Mouse (Mus musculus): ENCODE results near the gene Slc26a10.
A peak's percentile ranks its signal among the peaks of the same experiment; 100 is the strongest.
"Not testable (repeated sequence)": the region's sequence is repeated elsewhere in the genome, so short reads cannot be mapped to it uniquely, and the experiment has no call there.

Gene Slc26a10

GRCm38 (mm10) chr10:127198492-127198891 lies 18.0 kb upstream of the Slc26a10 start:
- DNase-seq (ENCODE audit: low read depth), result no peak

- DNase-seq (ENCODE audit: low read depth), result no peak
Observed at GRCm38 (mm10) chr10:127197505-127198110, 17.2 kb upstream of the Slc26a10 start.

DNA sequence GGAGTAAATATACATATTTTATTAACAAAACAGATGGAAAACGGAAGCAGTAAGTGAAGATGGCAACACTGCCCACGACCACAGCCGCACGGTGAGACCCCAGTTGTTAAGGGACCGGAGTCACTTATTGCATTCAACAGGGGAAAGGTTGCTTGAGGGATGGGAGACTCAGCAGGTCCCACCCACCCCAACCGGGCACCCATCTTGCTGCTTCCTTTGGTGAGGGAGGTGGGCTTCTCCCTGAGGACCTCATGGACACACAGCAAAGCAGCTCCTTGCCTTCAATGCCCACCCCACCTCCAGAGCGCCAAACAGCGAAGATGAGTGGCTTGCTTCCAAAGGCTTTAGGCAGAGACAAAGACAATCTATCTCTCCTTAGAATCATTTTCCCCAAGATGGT lies 16.7 kb upstream of the Slc26a10 start:
- DNase-seq (ENCODE audit: low read depth), result no peak

DNA sequence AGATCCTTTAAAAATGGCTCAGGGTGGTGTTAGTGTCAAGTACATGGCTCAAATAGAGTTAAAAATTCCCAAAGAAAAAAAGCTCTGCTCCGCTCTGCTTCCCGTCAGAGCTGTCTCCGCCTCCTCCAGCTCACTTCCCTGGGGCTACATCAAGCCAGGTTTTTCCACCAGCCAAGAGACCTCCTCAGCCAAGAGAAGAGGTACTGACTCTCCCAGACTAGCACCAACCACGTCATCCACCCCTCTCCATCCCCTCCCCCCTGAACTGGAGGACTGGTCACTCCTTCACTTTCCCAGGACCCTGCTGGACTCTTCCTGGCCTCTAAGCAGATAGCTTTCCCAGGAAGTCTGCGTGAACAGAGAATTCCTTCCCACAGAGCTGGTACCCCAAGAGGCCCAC lies 15.9 kb upstream of the Slc26a10 start:
- peak; percentile 95 for DNase-seq (ENCODE audit: low read depth)

DNA sequence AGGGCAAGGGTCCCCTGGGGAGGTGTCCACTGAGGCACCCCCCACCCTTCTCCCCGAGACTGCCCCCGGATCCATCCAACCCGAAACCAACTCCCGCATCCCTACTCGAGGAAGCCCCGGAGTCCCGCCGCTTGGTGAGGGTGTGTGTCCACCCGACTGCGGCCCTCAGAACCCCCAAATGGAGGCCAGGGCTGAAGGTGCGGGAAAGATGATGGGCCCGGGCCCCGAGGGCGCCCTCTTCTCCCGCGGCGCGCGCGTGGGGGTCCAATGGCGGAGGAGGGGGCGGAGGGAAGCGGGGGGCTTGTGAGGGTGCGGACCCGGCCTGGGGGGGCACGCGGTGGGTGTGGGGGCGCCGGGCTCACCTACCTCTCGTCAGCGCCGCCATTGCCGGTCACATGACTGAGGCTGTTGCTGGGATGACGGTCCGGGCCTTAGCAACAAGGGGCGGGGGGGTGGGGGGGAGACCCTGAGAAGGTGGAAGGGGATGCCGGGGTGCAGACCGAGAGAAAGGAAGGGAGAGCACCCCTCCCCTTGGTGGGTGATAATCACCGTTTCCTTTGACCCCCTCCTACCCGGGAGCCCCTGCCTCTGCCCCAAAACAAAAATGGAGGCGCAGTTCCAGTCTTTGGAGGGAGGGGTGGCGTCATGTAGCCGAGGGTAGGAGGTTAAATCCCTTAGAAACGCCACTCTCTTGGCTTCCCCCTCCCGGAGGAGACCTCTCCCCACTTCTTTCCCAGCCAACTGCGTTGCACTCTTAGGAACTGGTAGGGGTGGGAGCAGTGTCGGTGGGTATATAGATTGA lies 15.1 kb upstream of the Slc26a10 start, which contains the start of gene Dtx3:
Gene Dtx3 (minus strand): TSS at position 401 of the 802 bp plus-strand sequence.
- peak; percentile 75 for DNase-seq (ENCODE audit: low read depth)

DNA sequence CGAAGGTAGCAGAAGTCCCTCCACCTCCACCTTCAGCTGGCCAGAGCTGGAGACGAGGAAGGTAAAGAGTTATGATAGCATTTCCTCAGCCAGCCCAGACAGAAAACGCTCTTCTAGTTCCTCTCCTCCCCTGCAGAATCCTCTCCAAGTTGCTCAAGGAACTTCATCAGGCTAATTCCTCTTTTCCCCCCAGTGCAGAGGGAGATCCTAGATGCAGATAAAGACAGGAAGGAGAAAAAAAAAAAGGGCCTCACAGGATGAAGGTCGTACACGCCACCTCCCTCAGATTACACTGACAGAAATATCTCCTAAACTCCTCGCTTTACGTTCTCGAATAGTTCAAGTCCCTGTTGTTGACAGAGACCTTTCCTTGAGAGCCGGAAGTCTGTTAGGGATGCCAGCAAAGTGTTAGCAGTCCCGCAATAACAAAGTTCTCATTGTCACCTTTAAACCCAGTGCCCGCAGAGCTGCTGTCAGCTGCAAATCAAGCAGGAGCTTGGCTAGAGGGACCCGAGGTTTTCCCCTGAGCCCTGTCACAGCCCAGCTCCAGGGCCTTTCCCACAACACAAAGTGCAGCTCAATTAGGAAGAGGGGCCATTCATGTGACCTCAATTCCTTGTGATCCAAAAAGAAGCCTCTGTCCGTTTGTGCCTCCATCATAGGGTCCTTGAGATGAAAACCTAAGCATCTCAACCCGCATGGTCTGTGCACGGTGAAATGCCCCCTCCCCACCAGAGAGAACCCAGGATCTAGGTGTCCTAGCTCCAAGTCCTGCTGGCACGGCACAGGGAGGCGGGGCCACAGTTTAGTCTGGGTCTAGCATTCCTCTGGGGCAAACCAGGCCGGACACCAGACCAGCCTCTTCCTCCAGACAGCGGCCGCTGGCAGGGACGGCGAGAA lies 14.2 kb upstream of the Slc26a10 start:
- DNase-seq (ENCODE audit: low read depth), result peak; percentile 84

GRCm38 (mm10) chr10:127193011-127193410 lies 12.6 kb upstream of the Slc26a10 start:
- no peak for DNase-seq (ENCODE audit: low read depth)

DNA sequence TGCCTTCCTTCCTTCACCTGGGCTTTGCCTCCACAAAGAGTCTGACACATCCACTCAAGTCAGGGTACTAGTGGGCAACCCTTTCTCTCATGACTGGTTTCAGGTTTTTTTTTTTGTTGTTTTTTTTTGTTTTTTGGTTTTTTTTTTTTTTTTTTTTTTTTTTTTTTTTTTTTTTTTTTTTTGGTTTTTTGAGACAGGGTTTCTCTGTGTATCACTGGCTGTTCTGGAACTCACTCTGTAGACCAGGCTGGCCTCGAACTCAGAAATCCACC lies 11.5 kb upstream of the Slc26a10 start:
- not testable (repeated sequence) for DNase-seq (ENCODE audit: low read depth)

DNA sequence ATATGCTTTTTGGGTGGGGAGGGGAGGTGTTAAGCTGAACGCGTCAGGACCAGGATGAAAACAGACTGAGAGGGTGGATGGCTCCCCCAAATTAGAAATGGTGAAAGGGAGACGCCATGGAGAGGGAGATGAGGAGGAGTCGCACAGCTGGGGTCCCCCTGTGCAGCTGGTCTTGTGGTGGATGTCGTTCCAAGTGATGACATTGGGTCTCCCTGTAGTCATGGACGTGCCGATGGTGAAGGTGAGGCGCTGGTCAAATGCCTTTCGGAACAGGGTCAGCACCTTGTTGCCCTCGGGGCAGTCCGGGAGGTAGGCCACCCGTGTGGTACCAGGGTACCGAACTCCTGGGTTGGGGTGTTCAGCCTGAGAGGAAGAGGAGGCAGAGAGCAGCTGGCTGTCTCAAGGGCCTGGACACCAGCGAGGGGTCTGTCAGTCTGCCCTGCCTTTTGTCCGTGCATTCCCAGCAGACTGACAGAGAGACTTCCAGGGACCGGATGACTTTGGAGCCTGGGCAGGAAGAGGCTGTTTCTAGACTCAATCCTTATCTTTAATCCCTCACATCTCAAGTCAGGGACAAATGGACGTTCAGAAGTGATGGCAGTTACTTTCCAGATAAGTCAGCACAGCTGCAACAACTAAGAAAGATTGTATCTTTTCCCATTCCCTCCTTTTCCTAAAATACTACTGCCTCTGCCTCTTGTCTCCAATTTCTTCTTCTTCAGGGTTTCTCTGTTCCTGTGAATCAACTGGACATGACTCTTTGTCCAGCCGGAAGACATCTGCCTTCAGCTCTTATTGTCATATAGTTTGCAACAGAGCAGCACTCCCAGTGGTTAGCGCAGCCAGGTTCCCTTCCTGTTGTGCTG lies 11.0 kb upstream of the Slc26a10 start:
- no peak for DNase-seq (ENCODE audit: low read depth)

- DNase-seq (ENCODE audit: low read depth), result peak; percentile 25
Observed at GRCm38 (mm10) chr10:127190398-127191190, 10.1 kb upstream of the Slc26a10 start.

GRCm38 (mm10) chr10:127189651-127190381 lies 9.4 kb upstream of the Slc26a10 start, which contains the start of gene Arhgef25:
TSS of gene Arhgef25 (minus strand) at chr10:127190083.
- DNase-seq (ENCODE audit: low read depth), result peak; percentile 88

DNA sequence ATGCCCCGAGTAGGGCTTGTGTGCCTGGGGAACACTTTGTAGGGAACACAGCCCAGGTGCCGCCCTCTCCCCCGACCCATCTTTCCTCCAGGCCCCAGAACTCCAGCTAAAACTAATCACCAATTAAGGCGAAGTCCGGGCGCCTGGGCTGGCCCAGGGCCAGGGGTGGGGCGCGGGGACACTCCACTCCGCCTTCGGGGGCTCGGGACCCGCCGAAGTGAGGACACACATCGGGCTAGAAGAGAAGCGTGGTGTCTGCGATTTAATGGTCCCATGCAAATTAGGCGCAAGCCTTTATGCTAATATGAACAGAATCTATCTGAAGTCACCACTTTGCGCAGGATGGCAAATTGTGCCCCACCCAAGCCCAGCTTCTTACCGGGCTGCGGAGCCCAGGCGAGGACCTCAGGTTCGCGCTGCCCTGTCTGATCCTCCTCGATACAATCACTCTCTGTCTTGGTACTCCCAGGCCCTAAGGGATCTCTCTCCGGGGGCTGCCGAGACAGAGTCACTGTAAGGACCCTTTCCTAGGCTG lies 8.7 kb upstream of the Slc26a10 start:
- peak; percentile 75 for DNase-seq (ENCODE audit: low read depth)

GRCm38 (mm10) chr10:127188465-127189115 lies 8.1 kb upstream of the Slc26a10 start:
- peak; percentile 92 for DNase-seq (ENCODE audit: low read depth)

DNA sequence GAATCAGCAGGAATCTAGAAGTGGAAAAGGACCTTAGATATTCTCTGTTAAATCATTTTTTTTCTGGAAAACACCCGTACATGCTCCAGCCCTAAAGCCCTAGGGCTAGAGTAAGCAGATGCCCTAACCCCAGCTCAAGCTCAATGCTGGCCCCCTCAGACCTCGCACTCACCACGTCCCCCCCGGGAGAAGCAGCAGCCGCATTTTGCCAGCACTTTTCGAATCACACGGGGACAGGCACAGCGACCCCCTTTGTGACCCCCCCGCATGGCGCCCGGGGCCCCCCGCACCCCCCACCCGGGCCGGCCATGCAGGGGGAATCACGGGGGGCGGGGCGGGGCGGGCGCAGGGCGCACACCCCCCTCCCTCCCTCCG lies 7.6 kb upstream of the Slc26a10 start:
- no peak for DNase-seq (ENCODE audit: low read depth)

DNA sequence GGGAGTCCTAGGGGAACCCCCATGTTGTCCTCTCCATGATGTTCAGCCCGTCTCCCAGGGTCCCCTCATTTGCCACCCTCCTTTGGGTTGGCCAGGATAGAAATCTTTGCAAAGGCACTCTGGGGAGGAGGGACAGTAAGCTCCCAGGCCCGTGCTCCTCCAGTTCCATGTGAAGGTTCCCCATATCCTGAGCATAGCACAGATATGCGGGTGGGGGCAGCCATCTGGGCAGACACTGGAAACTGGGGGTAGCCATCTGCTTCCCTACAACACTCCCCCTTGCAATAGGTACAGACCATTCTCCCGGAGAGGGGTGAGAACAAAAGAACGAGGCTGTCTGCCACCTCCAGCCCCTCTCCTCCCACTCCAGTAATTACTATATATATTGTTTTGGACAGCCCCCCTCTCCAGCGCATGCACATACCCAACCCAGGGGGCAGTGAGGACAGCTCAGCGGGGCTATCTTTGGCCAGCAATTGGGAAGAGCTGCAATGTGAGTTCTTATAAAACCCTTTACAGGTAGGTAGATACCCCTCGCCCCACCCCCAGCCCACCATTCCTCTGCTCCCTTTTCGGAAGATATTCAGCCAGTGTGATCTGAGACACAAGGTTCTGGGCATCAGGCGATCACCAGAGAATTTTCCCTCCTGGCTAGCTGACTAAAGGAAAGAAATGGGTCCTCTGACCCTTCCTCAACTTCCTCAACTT lies 7.1 kb upstream of the Slc26a10 start:
- no peak for DNase-seq (ENCODE audit: low read depth)

GRCm38 (mm10) chr10:127186451-127186850 lies 6.0 kb upstream of the Slc26a10 start:
- peak; percentile 59 for DNase-seq (ENCODE audit: low read depth)

DNA sequence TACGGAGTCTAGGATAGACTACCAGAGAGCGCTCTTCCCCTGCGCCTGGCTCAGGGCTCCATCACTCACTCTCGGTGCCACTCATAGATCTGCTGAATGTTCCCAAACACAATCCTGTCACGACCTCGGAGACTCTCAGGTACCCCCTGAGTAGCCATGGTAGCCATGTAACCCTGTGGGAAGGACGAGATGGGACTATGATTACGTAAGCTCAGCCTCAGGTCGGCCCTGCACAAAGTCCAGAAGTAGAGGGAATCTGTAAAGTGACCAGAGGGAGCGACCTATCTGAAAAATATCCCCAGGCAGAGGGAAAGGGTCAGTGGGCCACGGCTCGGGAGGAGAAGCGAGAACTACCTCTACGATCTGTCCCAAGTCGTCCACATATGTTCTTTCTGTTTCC lies 5.1 kb upstream of the Slc26a10 start:
- DNase-seq (ENCODE audit: low read depth), result no peak

GRCm38 (mm10) chr10:127185101-127185500 lies 4.7 kb upstream of the Slc26a10 start:
- peak; percentile 40 for DNase-seq (ENCODE audit: low read depth)

GRCm38 (mm10) chr10:127183759-127184158 lies 3.3 kb upstream of the Slc26a10 start:
- DNase-seq (ENCODE audit: low read depth), result no peak

Measured in NIH3T3 (cell line).